Mouse (Mus musculus) adrenal gland, postnatal 0 days (tissue): ENCODE data around the gene Themis2. TPM values are rescaled to one million over a fixed set of nuclear protein-coding genes. Genes with fewer than 3 reads are reported as not detected.

Experiments used
- polyA plus RNA-seq: library from polyadenylated mRNA; unstranded; fragments of >200 nt; fragmentation: Nextera tagmentation; extraction: Ambion mirVana; gene quantifications from 2 replicates; pipeline ENCODE4 v1.2.1, GENCODE M21; 2015

The Themis2 gene
- polyA plus RNA-seq = 1.1 and 1.8 TPM in 2 replicates

GRCm38 (mm10) chr4:132796196-132796886 lies at the start of gene Themis2:
Gene Themis2 (minus strand): TSS chr4:132796387.

GRCm38 (mm10) chr4:132842970-132843704 lies 47.0 kb upstream of the Themis2 start, which contains the start of gene Ppp1r8:
Gene Ppp1r8 (minus strand): TSS chr4:132843169.

GRCm38 (mm10) chr4:132767914-132768876 lies 28.0 kb downstream of the Themis2 start, which contains the start of gene Rpa2:
Gene Rpa2 (plus strand): TSS chr4:132768332.

GRCm38 (mm10) chr4:132756974-132757373 lies 39.2 kb downstream of the Themis2 start, which contains the start of gene Smpdl3b:
Gene Smpdl3b (minus strand): TSS chr4:132757252.

GRCm38 (mm10) chr4:132732148-132732684 lies 64.0 kb downstream of the Themis2 start, which contains the start of gene Xkr8:
Gene Xkr8 (minus strand): TSS chr4:132732546.

Other genes with a start within 250 kb of the Themis2 start
- gene Ptafr, start 232.3 kb downstream of the Themis2 start, polyA plus RNA-seq = 3.0 and 3.2 TPM in 2 replicates
- 6.4 and 12.1 TPM in 2 replicates for gene Eya3, start 157.4 kb downstream of the Themis2 start, polyA plus RNA-seq
- gene Xkr8, start 63.8 kb downstream of the Themis2 start, polyA plus RNA-seq = 3.8 and 5.4 TPM in 2 replicates
- gene Smpdl3b, start 39.1 kb downstream of the Themis2 start, polyA plus RNA-seq = 1.0 and 2.3 TPM in 2 replicates
- 40.2 and 57.8 TPM in 2 replicates for gene Rpa2, start 28.1 kb downstream of the Themis2 start, polyA plus RNA-seq
- 30.8 and 41.0 TPM in 2 replicates for gene Ppp1r8, start 46.8 kb upstream of the Themis2 start, polyA plus RNA-seq
- 52.2 and 55.8 TPM in 2 replicates for gene Stx12, start 88.1 kb upstream of the Themis2 start, polyA plus RNA-seq
- gene Fam76a, start 126.2 kb upstream of the Themis2 start, polyA plus RNA-seq = 30.0 and 31.9 TPM in 2 replicates
- 0.57 and 0.76 TPM in 2 replicates for gene Fgr, start 177.7 kb upstream of the Themis2 start, polyA plus RNA-seq
- gene Ahdc1, start 214.9 kb upstream of the Themis2 start, polyA plus RNA-seq = 5.8 and 7.8 TPM in 2 replicates